Mouse (Mus musculus) embryonic facial prominence, embryonic 14.5 days (tissue): Measurements from ENCODE around the gene Osgep. TPM values are rescaled to one million over a fixed set of nuclear protein-coding genes. Genes with fewer than 3 reads are reported as not detected.
"Not testable (repeated sequence)": the region's sequence is repeated elsewhere in the genome, so short reads cannot be mapped to it uniquely, and the experiment has no call there.

ENCODE experiments used
- ATAC-seq: fragments of 200-750 bp; cut with Nextera tagmentation; 2 replicates; pipeline ENCODE4 v1.8.0; 2017; ENCODE audit warnings: low read depth, moderate number of reproducible peaks, moderate TSS enrichment
- DNase-seq: peaks from one replicate; pipeline ENCODE4 v3.0.0-alpha.2; 2015; ENCODE audit warnings: low spot score
- H3K27ac ChIP-seq: fragments of 300-500 bp; sonication (generic); replicated peaks from 2 replicates; pipeline ENCODE4 v1.5.1; 2014; ENCODE audit warnings: low read depth, mild to moderate bottlenecking, low read length, moderate library complexity
- H3K27me3 ChIP-seq: fragments of 300-500 bp; sonication (generic); replicated peaks from 2 replicates; pipeline ENCODE4 v1.6.1; 2014; ENCODE audit warnings: low read length; ENCODE audit not compliant: control insufficient read depth, insufficient read depth
- H3K36me3 ChIP-seq: fragments of 300-500 bp; sonication (generic); 2 replicates; pipeline ENCODE4 v1.6.1; 2014; ENCODE audit warnings: low read length, mixed read lengths; ENCODE audit not compliant: control insufficient read depth, insufficient read depth
- H3K4me1 ChIP-seq: fragments of 300-500 bp; sonication (generic); 2 replicates; pipeline ENCODE4 v1.6.1; 2014; ENCODE audit warnings: antibody characterized with exemption, low read length; ENCODE audit not compliant: control insufficient read depth, insufficient read depth
- H3K4me2 ChIP-seq: fragments of 300-500 bp; sonication (generic); 2 replicates; pipeline ENCODE4 v1.6.1; 2014; ENCODE audit warnings: low read depth, mild to moderate bottlenecking, low read length, moderate library complexity, mixed read lengths
- H3K4me3 ChIP-seq: fragments of 300-500 bp; sonication (generic); 2 replicates; pipeline ENCODE4 v1.5.1; 2014; ENCODE audit warnings: low read depth, mild to moderate bottlenecking, low read length
- H3K9ac ChIP-seq: fragments of 300-500 bp; sonication (generic); 2 replicates; pipeline ENCODE4 v1.6.1; 2014; ENCODE audit warnings: low read depth, mild to moderate bottlenecking, low read length, moderate library complexity, mixed read lengths
- H3K9me3 ChIP-seq: fragments of 300-500 bp; sonication (generic); 2 replicates; pipeline ENCODE4 v1.6.1; 2016; ENCODE audit warnings: low read length; ENCODE audit not compliant: control insufficient read depth
- WGBS: fragments of 180-500 bp; shearing (Covaris S2); extraction: QIAGEN DNeasy Blood & Tissue Kit; methylation state at CpG from one replicate; pipeline ENCODE4 v1.1.7; 2014; 5-methylcytosine and 5-hydroxymethylcytosine counted together
- polyA plus RNA-seq: library from polyadenylated mRNA; unstranded; fragments of >200 nt; fragmentation: Nextera tagmentation; extraction: Ambion mirVana; gene quantifications from 2 replicates; pipeline ENCODE4 v1.2.1, GENCODE M21; 2014

Osgep gene
- polyA plus RNA-seq, 1 experiment from 2014 or later: 138 TPM

- WGBS: 92% methylated on average over 3 of the region's 3 CpGs
- Histone ChIP-seq H3K9me3 (no peaks in the 10 kb centered on the region), H3K4me3 (no peak overlapping the region), H3K27ac (no peak overlapping the region), H3K4me1 (peaks cover 7% of the 10 kb centered on the region), H3K4me2 (no peak overlapping the region), H3K9ac (no peak overlapping the region), H3K27me3 (no peaks in the 10 kb centered on the region), H3K36me3 (no peaks in the 10 kb centered on the region)
- DNase-seq (no peak), ATAC-seq (no peak)
Observed at GRCm38 (mm10) chr14:50866966-50867365, 57.7 kb downstream of the Osgep start.

- not testable (repeated sequence) for H3K9me3 ChIP-seq, H3K4me2 ChIP-seq, H3K27ac ChIP-seq, H3K4me3 ChIP-seq, H3K9ac ChIP-seq, ATAC-seq, DNase-seq, H3K36me3 ChIP-seq, H3K27me3 ChIP-seq, H3K4me1 ChIP-seq
Observed at GRCm38 (mm10) chr14:50865005-50865404, 59.7 kb downstream of the Osgep start.

GRCm38 (mm10) chr14:50862641-50863040 lies 62.1 kb downstream of the Osgep start:
- DNase-seq (no peak), ATAC-seq (no peak)
- Histone ChIP-seq H3K9ac (no peak overlapping the region), H3K36me3 (peaks cover 12% of the 10 kb centered on the region; the same call in 1 of the 2 replicates), H3K27ac (no peak overlapping the region), H3K4me1 (no peaks in the 10 kb centered on the region), H3K4me3 (no peak overlapping the region), H3K9me3 (no peaks in the 10 kb centered on the region), H3K27me3 (no peaks in the 10 kb centered on the region), H3K4me2 (no peak overlapping the region)
- 94% methylated on average over 10 of the region's 10 CpGs for WGBS

Other genes with a start within 250 kb of the Osgep start
- not detected in 2 replicates for gene Olfr747, start 231.7 kb downstream of the Osgep start, polyA plus RNA-seq
- gene Olfr748, start 217.5 kb downstream of the Osgep start, polyA plus RNA-seq: 0.10 and 0.31 TPM in 2 replicates
- not detected in 2 replicates for gene Olfr749, start 179.8 kb downstream of the Osgep start, polyA plus RNA-seq
- gene Ttc5, start 139.4 kb downstream of the Osgep start, polyA plus RNA-seq: 57.7 and 68.7 TPM in 2 replicates
- gene Ccnb1ip1, start 117.2 kb downstream of the Osgep start, polyA plus RNA-seq: not detected in 2 replicates
- 53.3 and 57.2 TPM in 2 replicates for gene Parp2, start 117.1 kb downstream of the Osgep start, polyA plus RNA-seq
- 8.4 and 10.3 TPM in 2 replicates for gene Tep1, start 54.3 kb downstream of the Osgep start, polyA plus RNA-seq
- gene Klhl33, start 27.4 kb downstream of the Osgep start, polyA plus RNA-seq: 0.21 and 0.28 TPM in 2 replicates
- 177 and 204 TPM in 2 replicates for gene Apex1, start 75 bp upstream of the Osgep start, polyA plus RNA-seq
- gene Pip4p1, start 6.0 kb upstream of the Osgep start, polyA plus RNA-seq: 42.0 and 54.8 TPM in 2 replicates
- gene Pnp, start 6.2 kb upstream of the Osgep start, polyA plus RNA-seq: 51.5 and 51.7 TPM in 2 replicates
- gene Gm49342, start 19.6 kb upstream of the Osgep start, polyA plus RNA-seq: not detected in 2 replicates
- gene Pnp2, start 31.1 kb upstream of the Osgep start, polyA plus RNA-seq: 0.45 and 0.73 TPM in 2 replicates
- 0.29 and 0.48 TPM in 2 replicates for gene Rnase10, start 82.9 kb upstream of the Osgep start, polyA plus RNA-seq
- gene Rnase9, start 117.0 kb upstream of the Osgep start, polyA plus RNA-seq: not detected in 2 replicates
- gene Rnase11, start 125.3 kb upstream of the Osgep start, polyA plus RNA-seq: not detected in 2 replicates
- gene Rnase12, start 132.8 kb upstream of the Osgep start, polyA plus RNA-seq: 0.49 TPM in 1 of 2 replicates, not detected in the other
- gene Olfr750, start 149.5 kb upstream of the Osgep start, polyA plus RNA-seq: not detected in 2 replicates
- 63.8 and 73.0 TPM in 2 replicates for gene Rnase4, start 166.2 kb upstream of the Osgep start, polyA plus RNA-seq
- gene Ang, start 166.3 kb upstream of the Osgep start, polyA plus RNA-seq: 8.8 and 10.3 TPM in 2 replicates
- gene Eddm3b, start 189.5 kb upstream of the Osgep start, polyA plus RNA-seq: not detected in 2 replicates
- gene Rnase6, start 199.0 kb upstream of the Osgep start, polyA plus RNA-seq: 1.3 TPM in 2 replicates
- 0.48 and 1.1 TPM in 2 replicates for gene Rnase1, start 221.9 kb upstream of the Osgep start, polyA plus RNA-seq
- not detected in 2 replicates for gene Rnase2b, start 237.4 kb upstream of the Osgep start, polyA plus RNA-seq